Mouse (Mus musculus) common myeloid progenitor, adult 5-6 weeks (primary cell): ENCODE measurements at regions not wholly inside any gene's neighbourhood (a gene's known extent, or its start where the extent isn't known, plus 50 kb on each side); places are given as distances from the start of the nearest gene placed in this dataset.

ENCODE experiments used
- ATAC-seq: replicated peaks from 2 replicates; pipeline ENCODE4 v1.8.0; 2016; ENCODE audit warnings: low read depth, mild to moderate bottlenecking, moderate TSS enrichment, inconsistent platforms; ENCODE audit not compliant: poor library complexity, severe bottlenecking

GRCm38 (mm10) chr13:37290636-37291035, 54.4 kb upstream of the Ly86 start:
- ATAC-seq: no peak

GRCm38 (mm10) chr13:37288993-37289392, 56.0 kb upstream of the Ly86 start:
- ATAC-seq: 0 out of 2 replicates have a peak, but pooled peaks have one; percentile 22

GRCm38 (mm10) chr13:37282515-37282914, 62.5 kb upstream of the Ly86 start:
- peak; percentile 62; the same call in 1 of the 2 replicates for ATAC-seq

- peak; percentile 70 for ATAC-seq
Observed at GRCm38 (mm10) chr13:37279078-37279789, 65.8 kb upstream of the Ly86 start.

- ATAC-seq: peak; percentile 74
Observed at GRCm38 (mm10) chr13:37249581-37250461, 95.2 kb upstream of the Ly86 start.

- ATAC-seq: no peak
Observed at GRCm38 (mm10) chr13:37248741-37249140, 96.3 kb upstream of the Ly86 start.

GRCm38 (mm10) chr13:37240048-37240447, 105.0 kb upstream of the Ly86 start:
- ATAC-seq: no peak

GRCm38 (mm10) chr13:37237285-37237684, 107.7 kb upstream of the Ly86 start:
- ATAC-seq: no peak

- ATAC-seq: no peak
Observed at GRCm38 (mm10) chr13:37225834-37226233, 119.2 kb upstream of the Ly86 start.

GRCm38 (mm10) chr13:37220436-37220835, 124.6 kb upstream of the Ly86 start:
- ATAC-seq: no peak

- peak; percentile 97 for ATAC-seq
Observed at GRCm38 (mm10) chr13:37218596-37218995, 126.4 kb upstream of the Ly86 start.

GRCm38 (mm10) chr13:37214590-37215282, 130.3 kb upstream of the Ly86 start:
- ATAC-seq: peak; percentile 46

- no peak for ATAC-seq
Observed at GRCm38 (mm10) chr13:37197136-37197535, 147.1 kb upstream of the F13a1 start.

GRCm38 (mm10) chr13:37195857-37196256, 145.8 kb upstream of the F13a1 start:
- ATAC-seq: no peak

GRCm38 (mm10) chr13:37181169-37181787, 131.2 kb upstream of the F13a1 start:
- no peak for ATAC-seq

GRCm38 (mm10) chr13:37176526-37176925, 126.5 kb upstream of the F13a1 start:
- ATAC-seq: no peak

GRCm38 (mm10) chr13:37175997-37176396, 126.0 kb upstream of the F13a1 start:
- no peak for ATAC-seq

- ATAC-seq: no peak
Observed at GRCm38 (mm10) chr13:37158831-37159522, 108.9 kb upstream of the F13a1 start.

- peak; percentile 56 for ATAC-seq
Observed at GRCm38 (mm10) chr13:37157808-37158207, 107.8 kb upstream of the F13a1 start.
